Mouse (Mus musculus): ENCODE data around the gene Atp5g3. TPM values are rescaled to one million over a fixed set of nuclear protein-coding genes. Genes with fewer than 3 reads are reported as not detected.
"Not testable (repeated sequence)": the region's sequence is repeated elsewhere in the genome, so short reads cannot be mapped to it uniquely, and the experiment has no call there.

The Atp5g3 gene
- total and polyA plus RNA-seq, 2 experiments from 2014 or later: 301 to 1,154 TPM

GRCm38 (mm10) chr2:73901169-73901568 is 10.0 kb downstream of the Atp5g3 start:
- H3K4me1 ChIP-seq (ENCODE audit: insufficient read depth): no peaks in the 10 kb centered on the region
- H3K36me3 ChIP-seq (ENCODE audit: insufficient read depth): 0 out of 2 replicates have a peak, but pooled peaks cover under 1% of the 10 kb centered on the region
- DNase-seq: no peak
- no peaks in the 10 kb centered on the region for H3K27me3 ChIP-seq (ENCODE audit: insufficient read depth, low read length)
- H3K4me3 ChIP-seq (ENCODE audit: low read depth, low read length): no peak overlapping the region
- H3K9me3 ChIP-seq (ENCODE audit: low read length): no peaks in the 10 kb centered on the region
- H3K4me2 ChIP-seq (ENCODE audit: low read depth): no peak overlapping the region
- no peak for TF ChIP-seq CTCF (IDR thresholded peaks at IDR 0.05; ENCODE audit: low read depth)
- H3K27ac ChIP-seq (ENCODE audit: low read depth, low read length): no peak overlapping the region
- no peak for ATAC-seq
- no peak overlapping the region for H3K9ac ChIP-seq

GRCm38 (mm10) chr2:73900364-73900763 is 10.8 kb downstream of the Atp5g3 start:
- 86% methylated on average over 1 of the region's 1 CpGs for WGBS

GRCm38 (mm10) chr2:73896919-73897318 is 14.2 kb downstream of the Atp5g3 start:
- H3K27me3 ChIP-seq (ENCODE audit: insufficient read depth, low read length); ATAC-seq: not testable (repeated sequence)
- 83% methylated on average over 4 of the region's 4 CpGs for WGBS

More at GRCm38 (mm10) chr2:73900364-73900763, 10.8 kb downstream of the Atp5g3 start:
- Histone ChIP-seq H3K4me3 (ENCODE audit: low read depth, low read length) (no peak overlapping the region), H3K9ac (no peak overlapping the region), H3K36me3 (ENCODE audit: insufficient read depth) (no peaks in the 10 kb centered on the region), H3K9me3 (ENCODE audit: low read length) (no peaks in the 10 kb centered on the region), H3K4me1 (ENCODE audit: insufficient read depth) (no peaks in the 10 kb centered on the region), H3K27me3 (ENCODE audit: insufficient read depth, low read length) (no peaks in the 10 kb centered on the region), H3K27ac (ENCODE audit: low read depth, low read length) (no peak overlapping the region), H3K4me2 (ENCODE audit: low read depth) (no peak overlapping the region)
- ATAC-seq (no peak), DNase-seq (no peak)
- TF ChIP-seq CTCF (IDR thresholded peaks at IDR 0.05; ENCODE audit: low read depth): no peak

GRCm38 (mm10) chr2:73893473-73894270 is 17.5 kb downstream of the Atp5g3 start:
- Histone ChIP-seq H3K4me3 (ENCODE audit: low read depth, low read length) (peak overlapping the region; percentile 99), H3K4me1 (ENCODE audit: insufficient read depth) (peaks cover 3% of the 10 kb centered on the region; the same call in 1 of the 2 replicates), H3K9me3 (ENCODE audit: low read length) (no peaks in the 10 kb centered on the region), H3K36me3 (ENCODE audit: insufficient read depth) (no peaks in the 10 kb centered on the region), H3K27me3 (ENCODE audit: insufficient read depth, low read length) (no peaks in the 10 kb centered on the region), H3K9ac (peak overlapping the region; percentile 63), H3K4me2 (ENCODE audit: low read depth) (peak overlapping the region; percentile 48), H3K27ac (ENCODE audit: low read depth, low read length) (peak overlapping the region; percentile 94)
- DNase-seq (no peak), ATAC-seq (no peak)
- TF ChIP-seq CTCF (IDR thresholded peaks at IDR 0.05; ENCODE audit: low read depth): no peak
- 65% methylated on average over 22 of the region's 22 CpGs for WGBS

More at GRCm38 (mm10) chr2:73896919-73897318, 14.2 kb downstream of the Atp5g3 start:
- not testable (repeated sequence) for H3K4me1 ChIP-seq (ENCODE audit: insufficient read depth); H3K36me3 ChIP-seq (ENCODE audit: insufficient read depth); H3K9ac ChIP-seq; H3K9me3 ChIP-seq (ENCODE audit: low read length); H3K27ac ChIP-seq (ENCODE audit: low read depth, low read length); DNase-seq; H3K4me3 ChIP-seq (ENCODE audit: low read depth, low read length); H3K4me2 ChIP-seq (ENCODE audit: low read depth)

- no peak for TF ChIP-seq CTCF (IDR thresholded peaks at IDR 0.05; ENCODE audit: low read depth)
- H3K27me3 ChIP-seq (ENCODE audit: insufficient read depth, low read length): no peaks in the 10 kb centered on the region
- ATAC-seq (peak; percentile 96), DNase-seq (peak; percentile 100)
- no peaks in the 10 kb centered on the region for H3K36me3 ChIP-seq (ENCODE audit: insufficient read depth)
- H3K4me1 ChIP-seq (ENCODE audit: insufficient read depth): peaks cover 3% of the 10 kb centered on the region; the same call in 1 of the 2 replicates
- H3K9ac ChIP-seq: peak within 1 kb of the TSS; percentile 99
- peak within 1 kb of the TSS; percentile 94 for H3K27ac ChIP-seq (ENCODE audit: low read depth, low read length)
- 1% methylated on average over 63 of the region's 63 CpGs for WGBS
- H3K4me2 ChIP-seq (ENCODE audit: low read depth): peak within 1 kb of the TSS; percentile 71
- no peaks in the 10 kb centered on the region for H3K9me3 ChIP-seq (ENCODE audit: low read length)
- peak within 1 kb of the TSS; percentile 99 for H3K4me3 ChIP-seq (ENCODE audit: low read depth, low read length)
These were observed 18.4 kb downstream of the Atp5g3 start, which contains the start of gene Atf2 for GRCm38 (mm10) chr2:73892464-73893296. Atf2 (minus strand) TSS chr2:73892639.

GRCm38 (mm10) chr2:73891701-73892463 is 19.2 kb downstream of the Atp5g3 start:
- H3K4me1 ChIP-seq (ENCODE audit: insufficient read depth): peaks cover 3% of the 10 kb centered on the region; the same call in 1 of the 2 replicates
- peak overlapping the region; percentile 99 for H3K4me3 ChIP-seq (ENCODE audit: low read depth, low read length)
- H3K27ac ChIP-seq (ENCODE audit: low read depth, low read length): peak overlapping the region; percentile 94
- no peak for TF ChIP-seq CTCF (IDR thresholded peaks at IDR 0.05; ENCODE audit: low read depth)
- no peak for DNase-seq
- under 1% methylated on average over 54 of the region's 54 CpGs for WGBS
- no peaks in the 10 kb centered on the region for H3K36me3 ChIP-seq (ENCODE audit: insufficient read depth)
- no peaks in the 10 kb centered on the region for H3K27me3 ChIP-seq (ENCODE audit: insufficient read depth, low read length)
- no peaks in the 10 kb centered on the region for H3K9me3 ChIP-seq (ENCODE audit: low read length)
- peak overlapping the region; percentile 99 for H3K9ac ChIP-seq
- peak; percentile 32 for ATAC-seq
- H3K4me2 ChIP-seq (ENCODE audit: low read depth): peak overlapping the region; percentile 71

Measured in forebrain, postnatal 0 days (tissue).